Mouse (Mus musculus): Measurements from ENCODE around the gene Arl5a. TPM values are rescaled to one million over a fixed set of nuclear protein-coding genes. Genes with fewer than 3 reads are reported as not detected.

Arl5a gene
- 10 to 100 TPM; 64.7 to 65.5 TPM for total RNA-seq (2021)
- long read RNA-seq, experiment 1, full-length matches to known transcripts, result 37 of 48 reads
- long read RNA-seq, experiment 1, partial matches to known transcripts, result 1 of 48 reads
- long read RNA-seq, experiment 1, other reads (novel, unspliced or antisense), result 10 of 48 reads
- long read RNA-seq, experiment 2, full-length matches to known transcripts, result 36 of 56 reads
- long read RNA-seq, experiment 2, partial matches to known transcripts, result 0 of 56 reads
- long read RNA-seq, experiment 2, other reads (novel, unspliced or antisense), result 20 of 56 reads

DNA sequence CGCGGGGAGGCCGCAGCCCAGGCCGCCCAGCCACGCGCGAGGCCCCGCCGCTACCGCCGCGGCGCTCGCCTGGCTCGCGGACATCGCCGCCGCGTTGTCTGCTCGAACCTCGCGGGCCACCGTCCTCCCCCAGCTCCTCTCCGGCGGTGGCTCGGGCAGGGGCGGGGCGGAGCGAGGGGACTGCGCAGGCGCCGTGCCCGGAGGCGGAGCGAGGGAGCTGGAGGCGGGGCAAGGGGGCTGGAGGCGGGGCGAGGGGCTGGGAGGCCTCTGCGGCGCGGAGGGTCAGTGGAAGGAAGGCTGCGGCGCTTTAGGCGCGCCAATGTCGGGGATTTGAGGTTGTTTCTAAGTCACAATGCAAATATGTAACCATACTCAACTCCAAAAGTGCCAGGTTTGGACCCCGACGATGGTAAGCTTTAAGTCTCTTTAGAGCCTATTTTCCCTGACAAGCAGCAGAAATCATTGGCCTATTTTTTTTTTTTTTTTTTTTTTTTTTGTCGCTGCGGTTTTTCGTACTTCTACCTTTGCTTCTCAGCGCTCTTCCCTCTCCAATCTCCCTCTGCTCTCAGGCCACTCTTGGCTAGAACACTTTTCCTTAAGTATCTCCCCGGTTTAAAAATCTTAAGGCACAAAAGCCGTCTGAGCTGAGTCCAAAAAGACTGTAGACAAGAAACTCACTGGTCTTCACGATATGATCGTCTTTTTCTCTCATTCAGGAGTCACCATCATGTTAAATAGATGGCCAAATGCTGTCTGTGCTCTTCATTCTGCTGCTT lies at the start of gene Arl5a:
Gene Arl5a (minus strand): TSS at position 155 of the 776 bp plus-strand sequence.
- peak; percentile 94 to 96 for DNase-seq (ENCODE audit: low spot score in 2 of 2)

DNA sequence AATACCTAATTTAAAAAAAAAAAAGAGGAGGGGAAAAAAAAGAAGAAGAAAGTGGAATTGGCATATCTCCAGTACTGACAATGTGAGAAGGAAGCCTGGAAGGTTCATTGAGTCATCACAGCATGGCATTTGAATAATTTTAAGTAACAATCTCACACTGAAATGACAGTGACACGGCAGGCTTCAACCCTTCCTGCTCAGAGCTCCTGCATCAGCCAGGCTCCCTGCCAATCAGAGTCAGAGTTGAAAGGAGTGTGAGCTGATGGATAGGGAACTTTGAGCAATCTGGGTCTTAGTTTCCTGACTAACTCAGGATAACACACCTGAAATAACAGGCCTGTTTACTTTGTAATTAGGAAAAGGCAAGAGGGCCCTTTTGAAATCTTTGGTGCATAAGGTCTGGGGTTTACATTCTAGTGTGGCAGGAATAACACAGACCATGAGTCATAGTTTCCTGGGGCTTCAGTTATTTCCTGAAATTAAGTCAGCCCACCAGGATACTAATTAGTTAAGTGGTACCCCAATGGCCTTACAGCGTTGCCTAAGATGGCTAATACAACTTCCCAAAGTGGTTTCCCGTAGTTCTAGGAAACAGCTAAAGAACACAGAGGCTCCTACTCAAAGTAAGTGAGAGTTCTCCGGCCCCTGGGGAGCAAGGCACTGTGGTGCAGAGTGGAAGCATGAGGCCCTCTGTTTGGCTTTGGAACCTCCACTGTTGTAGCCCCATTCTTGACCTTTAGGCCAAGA lies 47.0 kb upstream of the Arl5a start:
- DNase-seq (ENCODE audit: low spot score in 2 of 2), result no peak

DNA sequence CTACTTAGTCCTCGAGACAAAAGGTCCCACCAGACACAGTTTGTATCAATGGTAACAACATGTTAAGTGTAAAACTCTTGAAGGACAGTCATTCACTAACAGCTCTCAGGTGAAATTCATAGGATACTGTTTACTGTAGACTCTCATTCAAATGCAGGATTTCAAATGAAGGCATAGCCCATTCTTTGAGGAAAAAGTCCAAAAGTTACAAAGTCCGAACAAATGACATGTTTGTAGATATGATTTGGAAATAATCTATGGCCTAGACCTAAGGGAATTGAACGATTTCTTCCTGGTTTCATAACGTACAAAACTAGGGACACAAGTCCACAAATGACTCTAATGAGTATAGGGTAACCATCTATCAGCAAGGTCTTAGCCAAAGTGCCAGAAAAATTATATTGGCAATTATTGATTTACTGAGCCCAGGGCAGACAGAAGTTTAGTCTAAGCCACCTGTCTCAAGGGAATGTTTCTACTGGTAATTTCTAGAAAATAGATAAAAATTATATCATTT lies 45.4 kb upstream of the Arl5a start:
- DNase-seq (ENCODE audit: low spot score in 2 of 2), result no peak

DNA sequence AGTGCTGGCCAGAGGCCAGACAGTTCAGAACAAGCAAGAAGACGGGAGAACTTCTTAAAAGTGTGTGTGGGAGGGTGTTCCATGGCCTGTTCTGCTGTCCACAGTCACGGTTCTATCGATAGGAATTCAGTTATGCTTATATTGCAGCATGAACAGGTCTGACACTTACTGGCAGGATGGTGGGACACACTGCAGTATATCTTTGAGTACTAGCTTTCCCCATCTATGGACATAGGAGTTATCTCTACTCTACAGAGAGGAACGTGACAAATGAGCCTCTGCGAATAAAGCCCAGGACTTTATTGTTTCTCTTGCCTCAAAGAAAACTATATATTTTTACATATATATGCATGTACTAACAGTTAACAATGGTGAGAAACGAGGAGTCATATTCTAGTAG lies 42.9 kb upstream of the Arl5a start:
- DNase-seq (ENCODE audit: low spot score in 2 of 2), result no peak

DNA sequence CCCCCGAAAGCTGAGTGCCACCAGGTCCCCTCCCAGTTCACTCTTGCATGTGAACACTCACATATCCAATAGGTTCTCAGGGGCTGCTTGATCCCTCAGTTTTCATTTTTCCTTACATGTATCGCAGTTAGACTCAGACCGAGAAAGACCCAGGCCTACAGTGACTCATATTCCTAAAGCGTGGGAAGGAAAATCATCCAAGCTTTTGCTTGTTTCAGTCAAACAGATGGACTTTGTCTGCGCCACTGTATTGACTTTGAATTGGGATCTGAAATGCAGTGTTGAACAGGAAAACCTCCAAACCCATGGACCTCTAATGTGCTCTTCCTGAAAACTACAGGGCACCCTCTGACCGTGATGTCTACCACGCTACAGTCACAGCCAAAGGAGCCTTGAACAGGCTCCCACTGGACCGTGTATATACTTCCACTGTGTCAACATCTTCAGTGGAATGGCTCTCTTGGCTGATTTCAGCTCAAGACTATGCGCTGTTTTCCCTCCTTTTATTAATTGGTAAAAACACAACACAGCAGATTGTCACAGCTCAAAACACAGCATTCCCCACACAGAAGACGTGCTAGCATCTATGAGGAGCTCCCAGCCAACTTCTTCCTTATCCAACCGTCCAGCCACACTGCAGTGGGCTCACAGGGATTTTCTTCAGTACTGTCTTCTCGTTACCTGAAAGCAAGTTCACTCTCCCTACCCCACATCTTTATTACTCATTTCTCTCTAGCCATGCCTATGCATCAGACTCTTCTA lies 36.7 kb upstream of the Arl5a start:
- peak; percentile 21 to 59 for DNase-seq (ENCODE audit: low spot score in 2 of 2)

DNA sequence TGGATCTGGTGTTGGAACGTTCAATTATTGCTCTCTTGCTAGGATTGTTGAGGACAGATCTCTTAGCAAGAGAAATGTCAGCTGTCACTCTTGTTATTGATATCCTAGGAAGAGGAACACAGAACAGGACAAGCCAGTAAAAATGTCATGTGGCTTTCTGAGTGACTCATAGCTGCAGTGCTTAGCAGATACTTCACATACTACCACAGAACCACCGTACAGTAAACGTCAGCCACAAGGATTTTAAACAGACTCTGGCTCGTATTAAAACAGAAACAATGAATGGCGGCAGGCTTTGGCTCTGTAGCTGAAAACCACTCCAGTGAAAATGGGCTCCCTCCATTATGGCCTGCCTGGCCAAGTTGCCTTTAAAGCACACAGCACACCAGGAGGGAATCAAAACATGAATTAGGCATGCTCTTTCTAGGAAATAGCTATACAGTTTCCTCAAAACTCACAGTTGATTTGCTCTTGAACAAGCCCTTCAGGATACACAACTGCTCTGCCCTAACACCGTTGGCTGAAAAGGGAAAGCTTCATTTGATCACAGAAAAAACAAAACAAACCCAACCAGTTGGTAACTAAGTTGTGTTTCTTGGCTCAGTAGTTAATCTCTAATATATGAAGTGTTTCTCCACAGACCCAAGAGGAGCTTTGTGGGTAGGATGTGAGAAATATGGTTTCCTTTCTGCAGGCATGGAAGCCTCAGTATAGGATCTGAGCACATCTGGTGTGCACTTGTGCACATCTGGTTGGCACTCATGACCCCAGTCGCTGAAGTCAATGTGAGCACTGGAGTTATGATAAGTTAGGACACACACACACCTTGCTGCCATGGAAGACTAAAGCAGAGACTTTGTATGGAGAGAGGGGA lies 31.1 kb upstream of the Arl5a start:
- no peak for DNase-seq (ENCODE audit: low spot score in 2 of 2)

DNA sequence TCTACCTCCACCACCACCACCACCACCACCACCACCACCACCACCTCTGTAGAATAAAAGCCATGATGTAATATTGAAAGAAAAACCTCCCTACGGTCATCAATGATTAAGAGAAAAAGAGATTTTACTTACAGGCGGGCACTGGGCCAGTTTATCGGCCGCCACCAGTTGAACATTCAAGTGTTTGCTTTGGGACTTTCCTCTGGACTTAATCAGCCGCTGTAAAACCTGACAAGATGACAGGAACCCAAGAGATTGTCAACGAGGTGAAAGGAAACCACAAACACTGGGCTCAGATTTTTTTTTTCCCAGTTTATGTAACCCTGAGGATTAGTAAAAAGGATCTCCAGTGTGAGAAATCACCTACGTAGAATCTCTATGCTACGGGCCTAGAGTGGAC lies 25.1 kb upstream of the Arl5a start:
- DNase-seq (ENCODE audit: low spot score in 2 of 2), result no peak

DNA sequence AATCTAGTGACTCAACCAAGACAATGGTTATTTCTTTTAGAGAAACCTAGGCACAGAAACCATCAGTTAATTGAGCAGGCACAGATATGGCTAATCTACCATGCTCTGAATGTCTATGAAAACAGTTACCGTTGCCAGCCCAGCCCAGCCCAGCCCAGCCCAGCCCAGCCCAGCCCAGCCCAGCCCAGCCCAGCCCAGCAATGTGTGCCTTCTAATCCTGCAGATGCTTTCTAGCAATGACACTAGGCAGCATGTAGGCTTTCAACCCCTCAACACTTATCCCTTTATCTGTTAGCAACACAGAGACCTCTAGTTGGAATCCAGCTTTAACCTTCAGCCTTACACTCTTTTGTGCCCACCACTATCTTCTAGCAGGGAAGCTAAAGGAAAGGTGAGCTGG lies 24.2 kb upstream of the Arl5a start:
- DNase-seq (ENCODE audit: low spot score in 2 of 2), result no peak

DNA sequence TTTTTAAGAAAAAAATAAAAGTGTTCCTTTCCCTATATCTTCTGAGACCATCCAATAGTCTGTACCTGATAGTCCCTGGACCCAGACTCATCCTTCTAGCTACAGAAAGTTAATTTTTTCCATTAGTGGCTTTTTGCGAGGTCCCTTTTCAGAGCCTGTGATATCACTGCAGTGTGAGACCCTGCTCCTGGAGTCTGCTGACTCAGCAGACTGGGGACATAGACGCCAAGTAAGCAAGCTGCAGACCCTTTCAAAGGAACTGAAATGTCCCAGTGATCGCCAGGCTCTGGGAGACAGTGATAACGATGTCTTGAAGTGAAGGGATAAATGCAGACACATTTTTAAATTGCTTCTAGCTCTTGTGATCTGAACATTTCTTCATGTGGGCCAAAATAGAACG lies 21.9 kb upstream of the Arl5a start:
- no peak for DNase-seq (ENCODE audit: low spot score in 2 of 2)

DNA sequence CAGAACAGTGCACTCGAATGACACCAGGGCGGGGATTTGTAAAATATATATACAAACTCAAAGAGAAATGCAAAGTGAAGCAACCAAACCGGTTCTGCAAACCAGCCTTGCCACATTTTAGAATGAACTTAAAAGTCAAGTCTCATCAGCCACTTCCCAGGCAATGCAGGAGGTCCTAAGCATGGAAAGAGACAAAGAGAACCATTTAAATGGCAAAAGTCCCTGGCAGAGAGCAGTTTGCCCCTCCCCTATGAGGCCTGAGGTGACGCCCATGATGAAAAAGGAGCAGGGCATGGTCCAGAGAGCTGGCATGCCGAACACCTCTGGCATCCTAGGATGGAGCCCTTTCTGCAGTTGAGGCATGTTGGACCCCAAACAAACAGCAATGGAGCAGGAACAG lies 17.4 kb upstream of the Arl5a start:
- DNase-seq (ENCODE audit: low spot score in 2 of 2), result no peak

DNA sequence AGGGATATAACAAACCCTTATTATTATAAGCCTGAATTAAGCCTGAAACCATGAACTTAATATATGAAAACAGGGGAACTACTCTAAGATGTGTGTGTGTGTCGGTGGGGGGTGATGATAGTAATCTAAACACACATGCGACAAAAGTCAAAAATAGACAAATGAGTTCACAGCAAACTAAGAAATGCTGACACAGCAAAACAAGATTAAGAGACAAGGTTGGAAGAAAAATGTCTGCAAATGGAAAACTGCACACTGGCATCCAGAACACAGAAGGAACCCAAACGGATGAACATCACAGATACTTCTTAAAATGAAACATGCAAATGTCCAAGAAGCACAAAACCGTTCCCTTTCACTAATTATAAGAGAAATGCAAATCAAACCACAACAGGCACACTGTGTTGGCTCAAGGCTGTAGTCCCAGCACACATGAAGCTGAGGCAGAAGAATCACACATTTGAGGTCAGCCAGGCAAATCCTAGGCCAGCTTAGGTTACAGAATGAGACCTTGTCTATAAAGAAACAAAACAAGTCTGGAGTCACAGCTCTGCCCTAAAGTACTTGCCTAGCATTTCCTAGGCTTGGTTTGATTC lies 15.8 kb upstream of the Arl5a start:
- DNase-seq (ENCODE audit: low spot score in 2 of 2), result no peak

DNA sequence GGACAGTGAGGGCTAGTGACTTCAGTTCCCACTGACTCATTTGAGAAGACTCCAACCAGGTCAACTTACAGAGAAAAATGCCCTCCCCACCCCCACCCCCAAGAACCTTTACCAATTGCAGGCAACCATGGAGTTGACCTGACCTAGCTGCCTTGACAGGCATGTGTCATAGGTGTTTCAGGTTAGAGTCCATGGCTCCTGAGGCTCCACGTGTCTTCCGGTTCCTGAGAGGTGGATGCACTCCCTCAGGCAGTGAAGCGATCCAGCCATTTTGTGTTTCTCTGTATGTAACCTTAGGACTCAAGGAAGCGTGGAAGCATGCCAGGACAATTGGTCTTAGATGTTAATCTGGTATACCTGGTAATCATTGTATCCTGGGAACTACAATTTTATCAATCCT lies 13.7 kb upstream of the Arl5a start:
- no peak for DNase-seq (ENCODE audit: low spot score in 2 of 2)

DNA sequence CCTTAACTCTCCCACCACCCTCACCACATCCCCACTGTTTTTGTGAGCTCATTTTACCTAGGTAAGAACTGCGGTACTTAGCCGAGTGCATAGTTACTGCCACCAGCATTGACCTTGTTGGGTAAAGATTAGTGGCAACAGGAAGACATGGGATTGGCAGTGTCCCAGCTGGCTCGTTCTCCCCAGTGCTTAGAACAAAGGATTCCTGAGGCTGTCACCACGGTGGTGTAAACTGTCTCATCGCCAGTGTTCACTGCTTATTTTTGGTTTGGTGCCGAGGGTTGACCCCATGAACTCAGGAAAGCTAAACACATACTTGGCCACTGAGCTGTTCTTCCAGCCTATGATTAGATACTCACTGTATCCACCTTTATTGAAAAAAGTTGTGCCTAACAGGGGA lies 13.3 kb upstream of the Arl5a start:
- no peak for DNase-seq (ENCODE audit: low spot score in 2 of 2)

DNA sequence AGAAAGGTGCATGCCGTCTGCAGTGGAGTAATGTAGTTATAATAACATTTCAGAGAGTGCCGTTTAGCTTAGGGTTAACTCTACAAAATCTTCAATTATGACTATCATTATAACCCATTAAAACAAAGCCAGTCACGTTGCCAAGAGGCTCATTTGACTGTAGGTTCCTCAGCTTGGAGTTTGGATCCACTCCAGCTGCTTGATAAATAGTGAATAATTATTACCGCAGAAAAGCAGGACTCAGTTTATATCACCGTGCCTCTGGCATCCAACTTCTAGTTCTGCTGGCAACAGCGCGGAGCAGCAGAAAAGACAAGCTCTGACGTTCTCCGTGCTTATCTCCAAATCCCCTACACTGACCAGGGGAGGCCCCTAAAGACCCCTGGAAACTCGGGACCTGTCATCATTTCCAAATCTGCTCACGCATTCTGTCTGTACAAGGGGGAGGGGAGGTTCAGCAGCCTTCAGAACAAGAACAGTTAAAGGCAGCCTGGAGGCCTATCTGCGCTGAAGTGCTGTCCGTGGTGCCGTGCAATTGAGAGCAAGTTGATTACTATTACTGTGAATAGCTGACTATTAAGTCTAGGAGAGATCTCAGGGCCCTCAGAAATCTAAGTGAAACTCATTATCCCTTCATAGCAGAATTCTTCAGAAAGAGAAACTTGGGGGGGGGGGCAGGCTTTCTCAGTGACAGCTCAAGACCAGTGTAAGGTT lies 11.4 kb upstream of the Arl5a start:
- no peak for DNase-seq (ENCODE audit: low spot score in 2 of 2)

DNA sequence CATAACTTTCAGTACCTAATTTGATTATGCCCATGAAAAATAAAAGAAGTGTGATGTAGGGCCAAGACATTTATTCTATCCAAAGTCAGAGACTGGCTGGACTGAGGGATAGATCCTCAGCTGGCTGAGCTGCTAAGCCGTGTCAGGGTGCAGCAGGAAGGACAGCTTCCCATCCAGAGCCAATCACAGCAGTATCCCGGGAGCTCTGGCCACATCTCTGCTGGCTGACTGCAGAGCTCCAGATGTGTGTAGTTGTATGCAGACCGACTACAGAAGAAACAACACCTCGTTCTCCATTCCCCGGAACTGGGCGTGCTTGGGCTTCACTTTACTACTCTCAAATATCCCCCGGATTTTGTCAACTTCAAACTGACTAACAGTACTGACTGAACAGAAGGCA lies 8.7 kb upstream of the Arl5a start:
- no peak for DNase-seq (ENCODE audit: low spot score in 2 of 2)

DNA sequence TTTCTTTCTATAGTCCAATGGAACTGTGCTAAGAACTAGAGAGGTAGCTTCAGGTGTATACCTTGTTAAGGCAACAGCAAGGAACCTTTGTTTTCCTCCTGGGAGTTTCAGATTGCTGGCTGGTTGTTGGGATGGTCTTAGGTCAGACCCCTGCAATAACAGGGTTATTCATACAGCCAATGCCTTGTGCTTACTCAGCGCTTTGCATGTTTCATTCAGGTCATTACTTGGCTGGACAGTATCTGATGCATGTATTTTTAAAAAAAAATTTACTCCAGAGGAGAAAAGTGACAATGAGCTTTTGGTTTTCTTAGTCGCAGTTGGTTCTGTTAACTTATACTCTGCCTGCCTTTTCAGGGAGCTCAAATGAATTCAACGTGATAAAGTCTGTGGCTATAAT lies 2.7 kb upstream of the Arl5a start:
- DNase-seq (ENCODE audit: low spot score in 2 of 2), result no peak

DNA sequence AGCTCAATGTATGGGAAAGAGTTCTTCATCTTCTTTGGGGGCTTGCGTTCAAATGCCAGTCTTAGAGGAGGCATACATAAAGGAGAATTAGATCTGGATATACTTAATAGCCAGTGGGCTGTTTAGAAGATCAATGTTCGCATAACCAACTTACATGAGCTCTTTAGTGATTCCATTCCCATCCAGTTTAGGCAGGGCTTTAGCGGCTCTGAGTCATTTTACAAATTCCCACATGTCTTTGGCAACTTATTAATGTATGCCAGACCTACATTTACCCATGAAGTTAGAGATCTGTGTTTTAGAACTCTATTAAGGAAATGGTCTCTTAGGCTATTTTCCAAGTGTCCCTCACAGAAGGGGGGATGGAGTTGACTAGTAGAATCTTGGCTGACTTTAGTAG lies 1.3 kb upstream of the Arl5a start:
- no peak for DNase-seq (ENCODE audit: low spot score in 2 of 2)

DNA sequence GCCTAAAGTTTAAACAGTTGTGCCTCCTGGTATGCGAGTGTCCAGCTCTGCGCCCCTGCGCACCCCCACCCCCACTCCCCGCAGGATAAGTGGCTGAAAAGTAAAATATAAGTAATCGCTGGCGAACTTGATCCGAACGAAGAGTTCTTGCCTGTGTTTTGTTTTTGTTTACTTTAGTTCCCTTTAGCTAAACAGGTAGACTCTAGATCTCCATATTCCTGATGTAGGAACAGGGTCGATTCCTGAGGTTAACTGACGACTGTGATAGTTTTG lies 758 bp upstream of the Arl5a start:
- DNase-seq (ENCODE audit: low spot score in 2 of 2), result no peak

DNA sequence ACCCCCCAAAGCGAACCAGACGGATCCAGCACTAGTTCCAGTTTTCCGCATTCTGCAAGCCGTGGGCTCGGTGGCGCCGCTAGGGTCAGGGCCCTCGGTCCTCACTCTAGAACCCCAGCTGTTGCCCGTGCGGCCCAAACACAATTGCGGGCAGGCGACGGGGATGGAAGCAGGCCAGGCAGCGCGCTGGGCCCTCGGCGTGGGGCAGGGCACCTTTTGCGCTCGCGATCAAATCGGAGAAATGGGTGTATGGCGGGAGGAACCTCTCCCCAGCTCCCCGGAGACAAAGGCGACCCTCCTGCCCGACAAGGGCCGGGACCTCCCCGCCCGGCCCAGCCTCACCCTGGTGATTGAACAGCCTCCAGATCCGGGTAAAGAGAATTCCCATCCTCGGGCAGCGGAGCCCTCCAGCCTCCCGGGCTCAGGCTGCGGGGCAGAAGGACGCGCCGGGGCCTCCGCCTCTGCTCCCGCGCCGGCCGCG lies 413 bp downstream of the Arl5a start:
- DNase-seq (ENCODE audit: low spot score in 2 of 2), result no peak
